27 mouse cellular contexts compared by ENCODE assay signal in the genomic region with DNA sequence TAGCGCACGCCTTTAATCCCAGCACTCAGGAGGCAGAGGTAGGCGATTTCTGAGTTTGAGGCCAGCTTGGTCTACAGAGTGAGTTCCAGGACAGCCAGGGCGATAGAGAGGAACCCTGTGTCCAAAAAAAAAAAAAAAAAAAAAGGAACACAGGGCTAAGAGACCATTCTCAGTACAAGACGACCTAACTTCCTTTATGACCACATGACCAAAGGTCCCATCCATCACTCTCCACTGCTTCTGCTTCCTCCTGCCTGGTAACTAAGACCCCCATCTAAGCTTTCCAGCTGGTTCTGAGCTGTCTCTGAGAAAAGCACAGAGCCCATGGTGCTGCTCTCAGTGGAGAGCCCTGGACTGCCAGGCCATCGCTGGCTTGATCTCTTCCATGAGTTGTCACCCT. TPM values are rescaled to one million over a fixed set of nuclear protein-coding genes. Genes with fewer than 3 reads are reported as not detected.
A peak's percentile ranks its signal among the peaks of the same experiment; 100 is the strongest.
DNase-seq lines count a peak whose midpoint lies in the region; ATAC-seq and TF ChIP-seq lines count a peak whose summit lies in the region.
"Had no signal": no experiment of that assay in that cellular context is flagged by ENCODE, and none has a peak within 500 bp of the region (broad histone marks: within the 10 kb centered on the region; RNA-seq: fewer than 3 reads in every experiment).

No protein-coding gene starts in this region.

- H3K4me2 ChIP-seq in kidney, postnatal 0 days (ENCODE audit: low read length): no peak overlapping the region
- no peak overlapping the region for H3K4me2 ChIP-seq in lung, postnatal 0 days (replicated peaks; ENCODE audit: low read depth, low read length)
- H3K4me2 ChIP-seq: embryonic facial prominence, embryonic 13.5 days; forebrain, embryonic 15.5 days; liver, embryonic 13.5 days; midbrain, embryonic 12.5 days; neural tube, embryonic 13.5 days; stomach, embryonic 15.5 days had no signal

- H3K27ac ChIP-seq in kidney, postnatal 0 days: no peak overlapping the region
- H3K27ac ChIP-seq in lung, postnatal 0 days (ENCODE audit: low read length): no peak overlapping the region
- H3K27ac ChIP-seq: embryonic facial prominence, embryonic 13.5 days; forebrain, embryonic 10.5 days; forebrain, embryonic 15.5 days; gastrocnemius, adult 2 months; liver, embryonic 13.5 days; midbrain, embryonic 12.5 days; neural tube, embryonic 13.5 days; stomach, embryonic 15.5 days had no signal

- no peaks in the 10 kb centered on the region for H3K9me3 ChIP-seq in kidney, postnatal 0 days (replicated peaks; ENCODE audit: low read length)
- H3K9me3 ChIP-seq in lung, postnatal 0 days (ENCODE audit: low read length): no peaks in the 10 kb centered on the region
- H3K9me3 ChIP-seq: embryonic facial prominence, embryonic 13.5 days; forebrain, embryonic 10.5 days; forebrain, embryonic 15.5 days; liver, embryonic 13.5 days; midbrain, embryonic 12.5 days; neural tube, embryonic 13.5 days; stomach, embryonic 15.5 days had no signal

- 65% methylated on average over 6 of the region's 6 CpGs for WGBS in kidney, postnatal 0 days
- 70% methylated on average over 6 of the region's 6 CpGs for WGBS in lung, postnatal 0 days

- no peaks in the 10 kb centered on the region for H3K27me3 ChIP-seq in kidney, postnatal 0 days (ENCODE audit: insufficient read depth, low read length)
- H3K27me3 ChIP-seq in lung, postnatal 0 days (replicated peaks; ENCODE audit: insufficient read depth, low read length): no peaks in the 10 kb centered on the region
- H3K27me3 ChIP-seq: CH12.LX; embryonic facial prominence, embryonic 13.5 days; forebrain, embryonic 15.5 days; liver, embryonic 13.5 days; midbrain, embryonic 12.5 days; neural tube, embryonic 13.5 days; stomach, embryonic 15.5 days had no signal

- no peak for TF ChIP-seq CTCF in kidney, postnatal 0 days (IDR thresholded peaks at IDR 0.05; ENCODE audit: low read depth)
- no peak for TF ChIP-seq CTCF in lung, postnatal 0 days (IDR thresholded peaks at IDR 0.05)

- peak; percentile 47 for DNase-seq in kidney, postnatal 0 days (ENCODE audit: low spot score)
- DNase-seq in kidney, postnatal 14 days: no peak
- no peak for DNase-seq in lung, postnatal 0 days (ENCODE audit: low spot score)
- DNase-seq in gastrocnemius, adult 8-10 months (ENCODE audit: low spot score in 2 of 2): no peak
- DNase-seq: adrenal gland, adult 8-10 months; cerebellum, adult 8-10 months; cerebellum, postnatal 36 days; gastrocnemius, adult 2 months; heart, postnatal 4 days; kidney, adult 2 months; kidney, postnatal 10 days; left cerebral cortex, postnatal 4 days; liver, embryonic 13.5 days; lung, adult 18-20 months; lung, postnatal 10 days; retina, postnatal 1 day; right cerebral cortex, postnatal 25 days had no signal

- H3K36me3 ChIP-seq in kidney, postnatal 0 days (ENCODE audit: insufficient read depth, low read length): peaks cover 10% of the 10 kb centered on the region; the same call in 1 of the 2 replicates
- peaks cover 9% of the 10 kb centered on the region for H3K36me3 ChIP-seq in lung, postnatal 0 days (ENCODE audit: insufficient read depth, low read length)

- no peak for ATAC-seq in kidney, postnatal 0 days (replicated peaks; ENCODE audit: low FRiP score, low read depth)
- peak; percentile 87 for ATAC-seq in common myeloid progenitor, adult 5-6 weeks (replicated peaks; ENCODE audit: low read depth, poor library complexity, severe bottlenecking)
- peak; percentile 83 for ATAC-seq in megakaryocyte, adult 5-6 weeks (ENCODE audit: poor library complexity, severe bottlenecking)
- no peak for ATAC-seq in lung, postnatal 0 days
- ATAC-seq: forebrain, embryonic 15.5 days; hindbrain, embryonic 16.5 days had no signal

- H3K9ac ChIP-seq in kidney, postnatal 0 days (ENCODE audit: low read depth, low read length): no peak overlapping the region
- no peak overlapping the region for H3K9ac ChIP-seq in lung, postnatal 0 days (replicated peaks; ENCODE audit: low read depth)
- H3K9ac ChIP-seq: embryonic facial prominence, embryonic 13.5 days; forebrain, embryonic 15.5 days; liver, embryonic 13.5 days; midbrain, embryonic 12.5 days; neural tube, embryonic 13.5 days; stomach, embryonic 15.5 days had no signal

- no peak overlapping the region for H3K4me3 ChIP-seq in kidney, postnatal 0 days (replicated peaks; ENCODE audit: low read depth, low read length)
- no peak overlapping the region for H3K4me3 ChIP-seq in lung, postnatal 0 days (ENCODE audit: low read depth, low read length)
- H3K4me3 ChIP-seq: embryonic facial prominence, embryonic 13.5 days; forebrain, embryonic 10.5 days; forebrain, embryonic 15.5 days; gastrocnemius, adult 2 months; liver, embryonic 13.5 days; midbrain, embryonic 12.5 days; neural tube, embryonic 13.5 days; stomach, embryonic 15.5 days had no signal

- TF ChIP-seq EP300 in lung, postnatal 0 days (IDR thresholded peaks at IDR 0.05): no peak

- H3K4me1 ChIP-seq in kidney, postnatal 0 days (replicated peaks; ENCODE audit: insufficient read depth, low read length): peaks cover 9% of the 10 kb centered on the region
- peaks cover 14% of the 10 kb centered on the region; the same call in 1 of the 2 replicates for H3K4me1 ChIP-seq in lung, postnatal 0 days (ENCODE audit: insufficient read depth, low read depth, low read length)

RNA-seq across cellular contexts. Expression of a gene that starts 26.3 kb away (rescaled TPM):
- 6.2 and 6.6 TPM in 2 replicates for polyA plus RNA-seq in kidney, postnatal 0 days (2015; fragmentation: Nextera tagmentation; extraction: Ambion mirVana)
- 32.7 and 43.0 TPM in 2 replicates for total RNA-seq in common myeloid progenitor, adult 5-6 weeks (2017)
- total RNA-seq in megakaryocyte, adult 5-6 weeks (2015): 30.4 and 34.2 TPM in 2 replicates
- total RNA-seq in megakaryocyte, adult 5-6 weeks (2017): 28.7 and 39.3 TPM in 2 replicates
- polyA plus RNA-seq in lung, postnatal 0 days (2015; fragmentation: Nextera tagmentation; extraction: Ambion mirVana): 5.7 and 8.8 TPM in 2 replicates
- total RNA-seq in gastrocnemius, adult 8-10 months (2022): 10 to 100 TPM; 17.0 to 23.9 (median 23.5) TPM

Comparison
In these comparisons a context has a peak if more than half of its experiments do, and no peak if none do; other contexts are left out.
1. ATAC-seq: peak in common myeloid progenitor, adult 5-6 weeks (single experiment) and megakaryocyte, adult 5-6 weeks (single experiment); none in kidney, postnatal 0 days (single experiment) and lung, postnatal 0 days (single experiment).